Mouse (Mus musculus): ENCODE results near the gene Sec22c.

Gene Sec22c

GRCm38 (mm10) chr9:121647026-121647425, 58.3 kb downstream of the Sec22c start:
- no peak for DNase-seq (ENCODE audit: low spot score)

GRCm38 (mm10) chr9:121644855-121645254, 60.4 kb downstream of the Sec22c start:
- DNase-seq (ENCODE audit: low spot score) = no peak

- peak; percentile 51 for DNase-seq (ENCODE audit: low spot score)
Measured at GRCm38 (mm10) chr9:121642401-121643181, 62.7 kb downstream of the Sec22c start, which contains the start of gene Vipr1. Gene Vipr1 (plus strand): TSS chr9:121642716.

DNA sequence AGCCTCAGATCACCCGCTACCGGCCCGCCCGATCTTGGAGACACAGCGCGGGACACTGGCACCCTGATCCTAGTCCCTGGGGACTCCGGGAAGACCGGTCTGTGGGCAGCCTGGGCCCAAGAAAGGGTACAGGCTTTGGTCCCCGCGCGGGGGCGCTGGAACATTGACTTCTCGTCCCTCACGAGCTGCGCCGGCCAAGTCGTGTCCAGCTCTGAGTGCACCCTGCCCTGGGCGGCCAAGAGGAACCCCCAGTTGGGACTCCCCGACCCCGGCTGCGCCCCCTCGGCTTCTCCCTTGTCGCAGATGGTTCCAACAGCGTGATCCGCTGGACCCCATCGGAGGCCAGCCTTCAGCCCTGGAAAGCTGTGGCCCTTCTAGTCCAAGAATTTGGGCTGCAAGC, 63.3 kb downstream of the Sec22c start, which contains the start of gene Lyzl4:
Gene Lyzl4, minus strand, starts transcription at position 96 of the 400 bp plus-strand sequence.
- DNase-seq (ENCODE audit: low spot score) = peak; percentile 73

- no peak for DNase-seq (ENCODE audit: low spot score)
Measured at GRCm38 (mm10) chr9:121641235-121641915, 63.9 kb downstream of the Sec22c start.

DNA sequence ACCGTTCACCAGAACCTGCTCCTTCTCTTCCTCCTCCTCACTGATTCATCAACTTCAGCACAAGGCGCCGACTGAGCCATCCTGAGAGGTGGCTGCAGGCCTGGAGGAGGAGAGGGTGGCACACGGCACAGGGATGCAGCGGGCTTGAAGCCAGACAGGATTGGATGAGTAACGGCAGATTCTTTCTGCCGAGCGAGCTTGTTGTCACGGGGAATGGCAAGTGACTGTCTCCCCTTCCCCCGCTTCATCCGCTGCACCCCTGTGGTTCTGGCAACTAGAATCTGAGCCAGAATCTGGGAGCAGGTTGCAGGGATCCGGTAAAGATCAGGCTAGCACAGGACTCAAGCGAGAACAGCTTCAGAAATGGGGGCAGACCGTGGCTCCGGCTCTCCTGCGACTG, 65.5 kb downstream of the Sec22c start:
- no peak for DNase-seq (ENCODE audit: low spot score)

- no peak for DNase-seq (ENCODE audit: low spot score)
Measured at GRCm38 (mm10) chr9:121635835-121636576, 69.3 kb downstream of the Sec22c start.

- DNase-seq (ENCODE audit: low spot score) = no peak
Measured at GRCm38 (mm10) chr9:121633306-121633705, 72.0 kb downstream of the Sec22c start.

DNA sequence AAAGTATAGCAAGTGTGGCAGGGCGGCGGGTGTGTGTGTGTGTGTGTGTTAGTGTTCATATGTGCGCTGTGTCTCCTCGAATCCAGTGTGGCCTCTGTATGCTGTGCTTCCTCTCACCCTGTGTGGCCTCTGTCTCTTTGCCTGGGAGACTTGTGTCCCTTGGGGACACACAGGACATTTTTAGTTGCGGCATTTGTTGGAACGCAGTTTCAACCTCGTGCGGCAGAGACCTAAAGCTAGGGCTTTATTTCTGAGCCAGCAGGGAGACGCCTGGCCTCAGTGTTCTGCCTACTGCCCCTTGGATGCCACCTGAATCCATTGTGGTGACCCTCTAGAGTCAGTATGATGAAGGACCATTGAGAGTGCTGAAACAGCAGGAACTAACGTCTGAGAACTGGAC, 72.4 kb downstream of the Sec22c start:
- no peak for DNase-seq (ENCODE audit: low spot score)

DNA sequence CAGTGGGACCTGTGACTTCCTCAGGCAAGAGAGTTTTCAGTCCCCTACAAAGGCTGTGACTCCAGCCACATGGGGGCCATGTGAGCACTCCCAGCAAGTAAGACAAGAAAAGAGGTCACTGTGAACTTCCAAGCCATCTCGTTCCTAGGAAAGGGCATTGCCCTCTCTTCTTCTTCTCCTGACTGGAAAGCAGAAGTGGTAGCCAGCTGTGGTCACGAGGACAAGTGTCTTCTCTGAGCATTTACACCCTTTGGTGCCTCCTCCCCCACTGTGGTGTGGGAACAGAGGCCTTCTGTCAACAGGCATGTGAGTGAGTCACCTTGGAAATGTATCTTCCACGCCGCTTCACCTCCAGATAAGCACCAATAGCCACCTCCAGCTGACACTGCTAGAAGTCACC, 73.3 kb downstream of the Sec22c start:
- no peak for DNase-seq (ENCODE audit: low spot score)

DNA sequence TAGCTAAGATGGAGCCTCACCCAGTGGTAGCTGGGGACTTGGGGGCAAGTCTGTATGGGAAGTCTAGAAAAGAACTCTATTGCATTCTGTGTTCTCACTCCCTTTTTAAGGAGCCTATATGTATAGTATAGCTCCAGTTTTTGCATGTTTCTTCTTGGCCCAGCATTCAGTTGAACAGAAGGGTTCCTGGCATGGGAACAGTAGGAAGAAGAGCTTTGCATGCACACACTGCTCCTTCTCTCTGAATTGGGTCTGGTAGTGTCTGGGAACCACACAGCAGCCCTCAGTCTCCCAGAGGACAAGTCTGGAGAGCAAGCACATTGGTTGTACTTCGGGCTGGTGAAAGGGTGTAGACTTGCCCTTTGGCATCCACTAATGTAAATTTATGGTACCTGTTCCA, 74.7 kb downstream of the Sec22c start:
- no peak for DNase-seq (ENCODE audit: low spot score)

All from ovary, postnatal 14 days (tissue).